Mouse (Mus musculus) thymus, postnatal 0 days (tissue): ENCODE results near the gene Slc4a2. TPM values are rescaled to one million over a fixed set of nuclear protein-coding genes. Genes with fewer than 3 reads are reported as not detected.
"Not testable (repeated sequence)": the region's sequence is repeated elsewhere in the genome, so short reads cannot be mapped to it uniquely, and the experiment has no call there.

Experiments
- DNase-seq: peaks from one replicate; pipeline ENCODE4 v3.0.0-alpha.2; 2015; ENCODE audit warnings: low spot score
- polyA plus RNA-seq: library from polyadenylated mRNA; unstranded; fragments of >200 nt; fragmentation: Nextera tagmentation; extraction: Ambion mirVana; gene quantifications from 2 replicates; pipeline ENCODE4 v1.2.1, GENCODE M21; 2015

The Slc4a2 gene
- polyA plus RNA-seq, 1 experiment from 2014 or later: 23.2 TPM

DNA sequence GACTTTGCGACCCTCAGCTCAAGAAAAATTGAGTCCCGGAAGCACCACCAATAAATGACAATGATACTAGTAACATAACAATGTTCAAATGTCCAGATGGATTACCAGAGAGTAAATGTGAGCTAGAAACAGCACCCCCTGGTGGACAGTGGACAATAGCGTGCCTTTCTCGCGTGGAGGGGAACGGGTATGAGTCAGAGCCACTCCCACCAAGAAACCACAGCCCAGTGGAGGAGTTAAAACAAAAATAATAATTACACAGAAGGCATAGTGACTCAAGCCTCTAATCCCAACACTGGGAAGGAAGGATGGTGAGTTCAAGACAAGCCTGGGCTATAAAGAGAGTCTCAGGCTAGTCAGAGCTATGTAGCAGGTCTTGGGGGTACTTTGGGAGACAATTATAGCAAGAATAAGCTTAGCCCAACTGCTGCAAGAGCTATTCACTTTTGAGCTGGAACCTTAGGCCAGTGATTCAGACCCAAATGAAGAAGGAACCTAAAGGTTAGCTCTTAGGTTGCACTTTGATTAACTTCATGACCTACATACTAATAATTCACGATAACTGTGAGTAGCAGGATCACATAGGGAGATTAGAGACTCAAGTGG lies 30.1 kb upstream of the Slc4a2 start, which contains the start of gene Abcb8:
Abcb8 (plus strand) TSS at position 272 of the 606 bp plus-strand sequence.
- peak; percentile 85 for DNase-seq

DNA sequence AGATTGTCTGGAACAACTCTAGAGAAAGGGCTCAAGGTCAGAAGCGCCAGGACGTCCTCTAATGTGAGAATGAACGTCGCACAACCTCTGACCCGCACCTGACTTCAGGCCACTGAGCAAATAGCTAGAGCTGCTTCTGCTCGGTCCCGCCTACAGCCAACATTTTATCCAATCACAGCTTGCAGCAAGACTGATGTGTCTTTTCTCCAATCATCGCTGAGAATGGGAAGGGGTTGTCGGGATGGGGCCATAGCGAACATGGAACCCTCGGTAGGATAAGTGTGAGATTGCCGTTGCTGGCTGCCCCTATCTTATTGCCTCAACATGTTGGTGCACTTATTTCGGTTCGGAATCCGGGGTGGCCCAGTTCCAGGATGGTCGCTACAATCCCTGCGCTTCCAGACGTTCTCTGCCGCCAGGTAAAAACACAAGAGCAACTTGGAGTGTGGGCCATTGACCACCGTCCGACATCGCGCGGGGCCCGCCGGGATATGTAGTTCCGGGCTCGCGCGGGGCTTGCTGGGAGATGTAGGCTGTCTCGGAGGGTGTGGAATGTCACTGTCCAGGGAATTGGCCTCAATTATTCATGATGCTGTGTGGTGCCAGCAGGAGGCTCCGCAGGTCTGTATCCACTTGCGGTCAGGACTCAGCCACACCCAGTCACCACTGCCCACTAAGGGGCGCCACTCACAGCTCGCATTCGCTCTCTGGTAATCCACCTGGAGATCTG lies 29.3 kb upstream of the Slc4a2 start:
- DNase-seq: peak; percentile 94

GRCm38 (mm10) chr5:24396254-24396653 lies 27.4 kb upstream of the Slc4a2 start:
- DNase-seq: not testable (repeated sequence)

DNA sequence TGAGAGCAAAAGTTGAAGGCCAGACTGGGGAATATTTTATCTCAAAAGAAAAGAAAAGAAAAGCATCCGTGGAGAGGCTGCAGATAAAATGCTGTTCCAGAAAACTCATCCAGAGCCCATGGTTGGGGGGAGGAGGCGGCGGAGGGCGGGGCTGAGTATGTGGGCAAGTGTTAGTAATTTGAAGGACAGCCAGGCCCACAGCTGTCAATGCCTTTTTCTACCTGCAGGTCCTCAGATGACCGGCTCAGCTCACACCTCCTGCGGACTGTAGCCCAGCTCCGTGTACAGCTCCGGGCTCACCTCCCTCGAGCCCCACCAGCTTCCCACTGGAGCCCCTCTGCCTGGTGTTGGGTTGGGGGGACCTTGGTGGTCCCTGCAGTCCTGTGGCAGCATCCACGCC lies 24.0 kb upstream of the Slc4a2 start:
- DNase-seq: no peak

- no peak for DNase-seq
These were observed 23.3 kb upstream of the Slc4a2 start for GRCm38 (mm10) chr5:24400362-24400761.

- DNase-seq: no peak
These were observed 22.6 kb upstream of the Slc4a2 start for GRCm38 (mm10) chr5:24400911-24401605.

DNA sequence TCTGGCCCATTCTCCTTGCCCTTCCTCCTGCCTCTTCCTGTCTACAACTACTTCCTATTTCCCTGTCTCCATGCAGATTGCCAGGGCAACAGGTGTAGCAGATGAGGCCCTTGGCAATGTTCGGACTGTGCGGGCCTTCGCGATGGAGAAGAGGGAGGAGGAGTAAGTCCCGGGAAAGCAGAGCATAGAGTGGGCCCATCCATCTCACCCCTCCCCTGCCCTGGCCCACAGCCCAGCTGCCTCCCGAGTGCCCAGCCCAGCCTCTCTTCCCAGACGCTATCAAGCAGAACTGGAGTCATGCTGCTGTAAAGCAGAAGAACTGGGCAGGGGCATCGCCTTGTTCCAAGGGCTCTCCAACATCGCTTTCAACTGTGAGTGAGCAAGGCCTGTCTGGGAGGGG lies 21.7 kb upstream of the Slc4a2 start:
- DNase-seq: no peak

DNA sequence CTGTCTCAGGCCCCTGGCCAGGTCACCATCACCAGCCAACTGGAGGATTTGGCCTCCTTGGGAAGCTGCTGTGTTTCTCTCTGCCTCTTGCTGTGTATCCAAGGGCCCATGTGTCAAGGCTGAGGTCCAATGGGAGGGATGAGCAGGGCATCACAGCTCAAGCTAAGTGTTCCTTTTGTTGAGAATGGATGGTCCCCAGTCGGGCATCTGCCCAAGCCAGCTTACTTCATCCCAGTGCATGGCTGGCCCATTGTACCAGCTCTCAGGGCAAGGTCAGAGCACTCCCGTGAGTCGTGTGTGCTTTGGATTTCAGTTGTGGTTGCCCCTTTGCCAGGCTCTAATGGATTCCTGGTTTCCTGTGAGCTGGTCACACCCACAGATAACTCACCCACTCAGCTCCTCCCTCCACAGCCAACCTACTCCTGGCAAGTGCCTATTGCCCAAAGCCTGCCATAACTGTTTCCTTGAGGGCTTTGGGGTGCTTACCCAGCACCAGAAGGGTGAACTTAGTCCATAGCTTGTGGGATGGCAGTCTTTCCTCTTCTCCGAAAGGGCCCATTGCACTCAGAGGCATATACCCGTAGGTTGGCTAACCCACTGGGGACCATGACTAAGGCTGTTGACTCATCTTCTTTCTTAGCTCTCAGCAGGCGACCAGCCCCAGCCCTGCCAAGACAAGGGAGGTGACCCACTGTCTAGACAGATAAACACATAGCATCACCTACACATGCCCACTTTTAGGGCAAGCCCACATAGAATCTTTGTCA lies 18.9 kb upstream of the Slc4a2 start:
- DNase-seq: no peak

- DNase-seq: no peak
These were observed 18.2 kb upstream of the Slc4a2 start for GRCm38 (mm10) chr5:24405389-24405876.

DNA sequence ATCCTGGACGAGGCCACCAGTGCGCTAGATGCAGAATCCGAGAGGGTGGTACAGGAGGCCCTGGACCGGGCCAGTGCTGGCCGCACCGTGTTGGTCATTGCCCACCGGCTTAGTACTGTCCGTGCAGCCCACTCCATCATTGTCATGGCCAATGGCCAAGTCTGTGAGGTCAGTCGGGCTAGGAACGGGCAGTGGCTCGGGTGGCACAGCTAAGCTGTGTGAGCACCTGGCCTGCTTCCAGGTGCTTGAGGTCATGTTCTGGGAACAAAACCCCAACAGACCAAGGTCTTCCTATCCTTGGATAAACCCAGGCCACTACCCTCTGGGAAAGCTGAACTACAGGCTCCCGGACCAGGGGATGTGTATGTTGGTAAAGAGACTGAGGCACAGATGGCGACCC lies 15.0 kb upstream of the Slc4a2 start:
- DNase-seq: no peak

GRCm38 (mm10) chr5:24409466-24409865 lies 14.2 kb upstream of the Slc4a2 start:
- no peak for DNase-seq

DNA sequence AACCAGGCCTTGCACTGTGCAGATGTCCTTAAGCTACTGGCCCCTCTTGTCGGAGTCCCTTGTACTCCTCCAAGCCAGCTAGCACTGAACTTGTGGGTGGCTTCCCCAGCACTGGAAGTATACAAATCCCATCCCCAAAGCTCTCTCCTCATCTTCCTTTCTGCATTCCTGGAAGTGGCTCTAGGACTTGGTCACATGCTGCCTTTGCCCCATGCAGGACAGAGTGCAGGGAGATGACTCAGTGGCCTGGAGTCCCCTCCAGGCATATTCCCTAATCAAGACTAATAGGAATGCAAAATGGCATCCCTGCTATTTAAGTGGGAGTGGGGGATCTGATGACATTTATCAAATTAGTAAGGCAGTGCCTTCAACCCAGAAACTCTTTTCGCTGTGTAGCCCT lies 11.6 kb upstream of the Slc4a2 start:
- no peak for DNase-seq

GRCm38 (mm10) chr5:24413042-24413693 lies 10.5 kb upstream of the Slc4a2 start, which contains the start of gene Asic3:
Asic3 (plus strand) TSS chr5:24413392.
- DNase-seq: no peak

- DNase-seq: no peak
These were observed 9.7 kb upstream of the Slc4a2 start for GRCm38 (mm10) chr5:24413938-24414337.

DNA sequence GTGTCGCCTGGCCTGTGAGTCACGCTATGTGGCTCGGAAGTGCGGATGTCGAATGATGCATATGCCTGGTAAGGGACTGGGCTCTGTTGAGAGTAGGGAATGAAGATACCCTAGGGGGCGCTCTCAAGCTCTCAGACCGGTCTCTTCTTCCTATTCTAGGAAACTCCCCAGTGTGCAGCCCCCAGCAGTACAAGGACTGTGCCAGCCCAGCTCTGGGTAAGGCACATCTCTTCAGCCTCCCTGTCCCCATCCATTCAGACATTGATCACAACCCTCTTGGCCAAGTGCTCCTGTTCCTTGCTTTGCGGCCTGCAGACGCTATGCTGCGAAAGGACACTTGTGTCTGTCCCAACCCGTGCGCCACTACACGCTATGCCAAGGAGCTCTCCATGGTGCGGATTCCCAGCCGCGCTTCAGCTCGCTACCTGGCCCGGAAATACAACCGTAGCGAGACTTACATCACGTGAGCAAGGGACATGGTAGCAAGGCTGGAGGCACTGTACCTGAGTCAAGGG lies 7.4 kb upstream of the Slc4a2 start:
- peak; percentile 84 for DNase-seq

- no peak for DNase-seq
These were observed 6.0 kb upstream of the Slc4a2 start for GRCm38 (mm10) chr5:24417587-24417986.

DNA sequence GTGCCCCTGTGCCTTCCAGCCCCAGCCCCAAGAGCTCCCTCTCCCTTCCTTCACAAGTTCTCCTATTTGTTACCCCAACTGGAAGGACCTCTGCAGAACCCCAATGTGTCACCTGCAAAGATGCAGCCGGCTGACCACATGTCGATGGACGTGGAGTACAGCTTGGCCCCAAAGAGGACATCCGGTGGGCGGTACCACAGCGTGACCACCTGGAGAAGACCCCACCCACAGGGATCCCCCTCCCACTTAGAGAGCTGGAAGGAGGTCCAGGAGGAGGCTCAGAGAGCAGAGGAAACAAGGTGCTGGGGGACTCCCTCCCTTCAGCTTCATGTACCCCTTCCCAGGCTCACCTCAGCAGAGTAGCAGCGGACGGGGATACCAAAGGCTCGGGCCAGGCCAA lies 3.3 kb upstream of the Slc4a2 start:
- DNase-seq: no peak

- peak; percentile 27 for DNase-seq
These were observed 556 bp downstream of the Slc4a2 start for GRCm38 (mm10) chr5:24424004-24424781.

GRCm38 (mm10) chr5:24424861-24425411 lies 1.3 kb downstream of the Slc4a2 start:
- DNase-seq: peak; percentile 93
